Mouse (Mus musculus) spleen, postnatal 4 days (tissue): ENCODE data around the gene Cemip2.

ENCODE experiments used
- DNase-seq, 2 experiments: peaks; one replicate each; pipeline ENCODE4 v3.0.0; 2022; ENCODE audit warnings: low spot score in 2 of 2

The Cemip2 gene

GRCm38 (mm10) chr19:21779106-21779505 is 964 bp downstream of the Cemip2 start:
- no peak for DNase-seq

GRCm38 (mm10) chr19:21780663-21781062 is 2.5 kb downstream of the Cemip2 start:
- no peak for DNase-seq

DNA sequence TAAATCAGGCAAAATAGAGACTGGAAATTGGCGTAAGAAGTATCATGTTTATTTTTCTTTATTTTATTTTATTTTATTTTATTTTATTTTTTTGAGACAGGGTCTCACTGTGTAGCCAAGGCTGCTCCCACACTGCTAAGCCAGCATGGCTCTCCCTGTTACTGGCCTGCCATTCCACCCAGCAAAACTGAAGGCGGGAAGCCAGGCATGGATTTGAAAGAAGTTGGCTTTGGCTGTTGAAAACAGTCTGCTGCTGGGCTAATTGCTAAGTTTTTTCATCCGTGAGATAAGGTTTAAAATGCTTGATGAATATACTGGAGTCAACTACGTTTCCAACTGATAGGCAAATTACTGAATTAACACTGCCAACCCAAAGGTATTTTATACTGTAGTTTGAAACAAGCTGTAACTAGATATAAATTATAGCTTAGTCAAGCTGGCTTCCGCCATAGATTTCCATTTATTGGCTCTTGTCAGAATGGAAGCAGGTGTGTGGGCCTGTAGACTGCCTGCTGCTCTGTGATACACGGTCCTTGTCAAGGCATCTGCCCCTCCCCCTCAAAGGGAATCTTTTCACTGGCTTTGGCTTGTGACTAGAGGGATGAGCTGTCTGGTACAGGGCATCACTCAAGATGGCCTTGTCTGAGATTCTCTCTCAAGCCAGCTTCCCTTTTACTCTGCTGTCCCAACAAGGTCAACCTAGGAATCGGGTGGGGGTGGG is 3.1 kb downstream of the Cemip2 start:
- no peak for DNase-seq

GRCm38 (mm10) chr19:21781787-21782432 is 3.8 kb downstream of the Cemip2 start:
- DNase-seq = no peak

DNA sequence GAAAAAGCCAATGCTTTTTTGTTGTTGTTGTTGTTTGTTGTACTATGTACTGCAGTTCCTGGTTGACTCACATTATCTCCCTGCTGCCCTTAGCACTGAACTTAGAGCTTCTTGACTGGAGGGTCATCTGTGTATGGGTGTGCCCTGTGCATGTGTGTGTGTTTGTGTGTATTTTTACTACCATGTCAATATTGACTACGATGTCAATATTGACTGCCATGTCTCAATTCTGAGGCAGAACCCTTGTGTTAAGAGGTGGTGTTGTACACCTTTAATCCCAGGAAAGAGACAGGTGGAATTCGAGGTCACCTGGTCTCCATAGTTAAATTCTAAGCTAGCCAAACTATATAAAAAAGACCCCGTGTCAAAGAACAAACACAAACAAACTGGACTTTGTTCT is 5.6 kb downstream of the Cemip2 start:
- no peak for DNase-seq

- no peak for DNase-seq
Measured at GRCm38 (mm10) chr19:21784331-21785131, 6.4 kb downstream of the Cemip2 start.

- no peak for DNase-seq
Measured at GRCm38 (mm10) chr19:21785132-21785528, 7.0 kb downstream of the Cemip2 start.

DNA sequence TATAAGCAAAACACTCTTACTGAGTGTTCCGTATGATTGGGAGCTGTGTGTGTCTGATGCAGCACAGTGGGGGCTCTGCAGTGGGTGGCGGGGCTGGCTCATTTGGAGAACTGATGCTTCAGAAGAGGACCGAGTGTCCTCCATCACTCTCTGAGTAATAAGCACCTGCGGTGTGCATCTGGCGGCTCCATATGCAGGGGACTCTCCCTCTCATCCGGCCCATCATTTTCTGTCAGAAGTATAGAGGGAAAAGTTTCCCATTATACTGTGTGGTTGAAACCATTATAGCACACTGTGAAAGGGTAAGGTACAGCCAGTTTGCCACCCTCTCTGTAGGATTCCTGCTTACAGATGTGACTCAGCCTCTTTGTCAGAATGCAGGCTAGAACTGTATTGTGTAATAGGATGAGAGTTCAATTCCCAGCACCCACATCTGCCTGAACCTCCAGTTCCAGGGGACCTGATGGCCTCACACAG is 8.9 kb downstream of the Cemip2 start:
- DNase-seq = no peak

DNA sequence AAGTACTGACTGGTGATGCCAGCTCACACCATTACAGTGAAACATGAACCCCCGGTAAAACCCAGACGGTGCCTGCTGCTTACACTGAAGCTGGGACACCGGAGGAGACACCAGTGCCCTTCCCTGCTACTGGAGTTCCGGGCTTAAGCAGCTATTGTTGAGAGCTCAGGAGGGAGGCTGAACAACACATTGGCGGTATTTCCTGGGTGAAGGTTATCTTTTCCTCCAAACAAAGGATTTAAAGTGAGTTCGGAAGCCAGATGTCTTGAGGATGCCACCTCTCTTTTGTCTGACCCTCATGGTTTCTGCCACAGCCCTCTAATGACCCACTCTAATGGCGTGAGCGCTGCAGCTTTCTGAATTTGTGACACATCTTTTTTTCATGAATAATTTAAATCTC is 10.9 kb downstream of the Cemip2 start:
- DNase-seq = no peak

DNA sequence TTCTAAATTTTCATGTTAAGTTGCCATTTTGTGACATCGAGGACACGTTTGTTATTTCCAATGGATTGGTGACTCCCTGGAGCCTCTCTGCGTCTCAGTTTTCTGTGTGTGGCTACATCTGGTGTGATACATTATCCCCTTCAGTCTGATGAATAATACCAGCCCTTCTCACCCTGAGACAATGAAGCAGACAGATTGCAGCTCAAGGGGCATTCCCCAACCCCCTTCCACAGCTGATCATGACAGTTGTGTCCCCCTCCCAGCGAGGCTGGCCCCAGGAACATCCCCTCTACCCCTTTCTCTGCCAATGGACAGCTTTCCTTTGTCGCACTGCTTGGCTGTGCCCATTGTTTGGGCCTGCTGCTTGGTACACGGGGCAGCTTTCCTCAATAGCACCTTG is 11.5 kb downstream of the Cemip2 start:
- DNase-seq = no peak

GRCm38 (mm10) chr19:21791386-21791785 is 13.2 kb downstream of the Cemip2 start:
- DNase-seq = no peak

DNA sequence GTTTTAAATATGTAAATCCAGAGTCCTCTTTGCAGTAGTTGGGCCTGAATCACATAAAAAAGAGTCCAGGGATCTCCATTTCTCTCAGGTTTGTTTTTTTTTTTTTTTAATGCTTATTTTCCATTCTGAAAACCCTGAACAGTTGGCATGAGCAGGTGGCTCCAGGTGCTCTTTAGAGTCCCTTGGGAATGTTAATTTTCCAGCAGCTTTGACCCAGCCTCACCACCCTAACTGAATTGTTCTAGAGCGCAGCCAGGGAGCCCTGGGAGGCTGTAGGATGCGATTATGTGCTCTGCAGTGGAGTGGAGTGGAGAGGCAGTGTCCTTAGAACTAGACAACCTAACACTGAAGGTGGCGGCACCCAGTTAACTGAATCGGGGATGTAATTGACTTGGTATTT is 13.7 kb downstream of the Cemip2 start:
- no peak for DNase-seq

GRCm38 (mm10) chr19:21792587-21793175 is 14.5 kb downstream of the Cemip2 start:
- no peak for DNase-seq

GRCm38 (mm10) chr19:21794569-21794968 is 16.4 kb downstream of the Cemip2 start:
- no peak for DNase-seq

DNA sequence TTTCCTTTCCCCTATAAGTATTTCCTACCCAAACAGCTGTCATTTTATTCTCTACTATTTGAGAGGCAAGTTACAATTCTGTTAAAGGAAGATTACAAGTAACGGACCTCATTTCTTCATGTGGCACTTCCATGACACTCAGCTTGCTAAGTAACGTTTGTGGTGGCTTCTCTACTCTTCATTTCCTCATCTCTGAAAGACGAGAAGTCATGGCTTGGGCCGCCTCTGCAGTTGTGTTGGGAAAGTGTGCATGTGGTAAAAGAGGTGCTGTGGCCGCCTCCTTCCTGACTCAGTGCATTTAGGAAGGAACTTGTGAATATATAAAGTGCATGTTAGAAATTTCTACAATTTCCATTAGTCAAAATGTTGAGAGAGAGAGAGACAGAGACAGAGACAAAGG is 18.2 kb downstream of the Cemip2 start:
- no peak for DNase-seq

DNA sequence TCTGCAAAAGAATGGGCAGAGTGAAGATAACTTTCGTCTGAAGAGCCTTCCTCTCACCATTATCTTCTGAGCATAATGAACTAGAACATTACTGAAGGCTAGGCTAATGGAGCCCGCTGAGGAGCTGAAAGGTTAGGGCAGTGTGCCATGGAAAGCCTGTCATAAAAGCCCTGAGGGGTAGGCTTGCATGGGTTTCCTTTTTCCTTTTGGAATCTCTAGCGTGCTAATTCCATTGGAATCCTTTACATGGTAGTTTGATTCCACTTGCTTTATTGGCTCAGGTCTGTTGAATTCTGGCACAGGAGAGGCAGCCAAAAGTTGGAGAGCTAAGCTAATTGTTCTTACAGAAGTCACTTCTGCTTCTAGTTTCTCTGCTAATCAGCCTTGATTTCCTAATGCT is 20.6 kb downstream of the Cemip2 start:
- DNase-seq = no peak

DNA sequence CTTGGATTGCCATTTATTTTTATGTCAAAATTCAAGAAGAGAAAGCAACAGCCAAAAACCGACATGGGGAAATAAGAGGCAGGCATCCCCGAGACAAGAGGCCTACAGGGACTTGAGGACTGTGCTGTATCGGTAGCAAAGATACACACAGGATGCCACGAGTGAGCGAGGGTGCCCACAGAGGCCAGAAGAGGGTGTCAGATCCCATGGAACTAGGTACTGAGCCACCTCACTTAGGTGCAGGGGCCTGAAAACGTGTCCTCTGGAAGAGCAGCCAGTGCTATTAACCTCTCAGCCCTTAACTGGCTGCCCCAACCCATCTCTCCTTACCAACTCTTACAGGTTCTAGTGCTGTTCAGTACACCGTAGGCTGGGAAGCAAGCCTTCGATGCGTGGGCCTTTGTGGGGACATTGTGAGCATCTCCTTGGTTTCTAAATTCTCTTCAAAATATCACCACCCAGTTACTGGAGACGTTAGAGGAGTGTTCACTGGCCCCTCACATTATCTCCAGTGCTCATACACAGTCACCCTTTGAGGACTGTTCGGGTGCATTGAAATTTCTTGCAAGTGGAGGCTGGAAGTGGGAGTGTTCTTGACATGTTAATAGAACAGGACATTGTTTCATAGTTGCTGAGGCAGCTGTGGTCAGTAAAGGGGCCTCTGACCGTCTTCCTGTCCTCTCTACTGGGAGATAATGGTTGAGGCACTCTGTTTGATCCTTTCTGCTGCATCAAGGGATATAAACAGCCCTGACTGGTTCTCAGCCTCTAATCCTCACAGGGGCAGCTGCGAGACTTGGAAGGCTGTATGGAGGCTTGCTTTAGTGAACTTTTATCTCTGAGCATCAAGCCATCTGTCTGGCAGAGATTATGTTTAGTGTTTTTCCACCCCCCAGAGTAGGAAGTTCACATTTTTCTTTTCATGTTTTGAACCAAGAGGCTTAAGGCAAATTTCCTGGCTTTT is 21.6 kb downstream of the Cemip2 start:
- peak in 1 of 2 experiments; percentile 27 for DNase-seq

- DNase-seq = no peak
Measured at GRCm38 (mm10) chr19:21804488-21804887, 26.3 kb downstream of the Cemip2 start.

- DNase-seq = no peak
Measured at GRCm38 (mm10) chr19:21805305-21805704, 27.2 kb downstream of the Cemip2 start.

DNA sequence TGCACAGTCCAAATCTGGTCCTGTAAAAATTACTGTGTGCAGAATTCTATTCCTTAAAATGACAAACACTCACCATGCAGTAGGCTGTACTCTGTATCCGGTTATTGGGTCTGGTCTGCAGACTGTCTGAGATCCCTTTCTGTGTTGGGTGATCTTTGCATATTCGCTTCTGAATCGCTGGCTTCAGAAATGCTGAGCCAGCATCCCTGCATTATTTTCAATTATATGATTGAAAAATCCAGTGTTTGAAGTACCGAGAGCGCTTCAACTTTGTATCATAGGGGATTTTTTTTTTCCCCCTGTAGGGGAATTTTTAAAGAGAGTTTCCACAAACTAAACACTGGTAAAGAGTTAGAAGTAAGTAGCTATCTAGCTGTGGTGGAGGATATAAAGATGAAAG is 32.0 kb downstream of the Cemip2 start:
- DNase-seq = no peak

DNA sequence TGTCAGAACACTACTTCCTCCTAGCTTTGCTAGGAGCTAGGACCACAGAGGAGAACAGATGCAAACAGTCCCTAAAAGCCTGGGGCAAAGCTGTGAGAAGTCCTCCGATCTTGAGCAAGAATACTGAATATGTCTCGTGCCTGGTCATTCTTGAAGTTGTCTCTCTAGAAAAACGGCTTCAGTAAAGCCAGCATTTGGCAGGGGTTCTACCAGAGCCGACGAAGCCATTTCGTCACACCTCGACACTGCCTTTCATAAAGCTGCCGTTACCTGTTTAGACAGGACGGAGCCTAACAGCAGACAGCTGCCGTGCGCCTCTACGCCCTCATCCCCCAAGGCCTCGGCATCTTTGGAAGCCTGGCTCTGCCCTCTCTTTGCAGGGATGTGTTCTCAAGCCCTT is 35.4 kb downstream of the Cemip2 start:
- no peak for DNase-seq
